Mouse (Mus musculus): ENCODE measurements at regions not wholly inside any gene's neighbourhood (a gene's known extent, or its start where the extent isn't known, plus 50 kb on each side); places are given as distances from the start of the nearest gene placed in this dataset.
"Not testable (repeated sequence)": the region's sequence is repeated elsewhere in the genome, so short reads cannot be mapped to it uniquely, and the experiment has no call there.

DNA sequence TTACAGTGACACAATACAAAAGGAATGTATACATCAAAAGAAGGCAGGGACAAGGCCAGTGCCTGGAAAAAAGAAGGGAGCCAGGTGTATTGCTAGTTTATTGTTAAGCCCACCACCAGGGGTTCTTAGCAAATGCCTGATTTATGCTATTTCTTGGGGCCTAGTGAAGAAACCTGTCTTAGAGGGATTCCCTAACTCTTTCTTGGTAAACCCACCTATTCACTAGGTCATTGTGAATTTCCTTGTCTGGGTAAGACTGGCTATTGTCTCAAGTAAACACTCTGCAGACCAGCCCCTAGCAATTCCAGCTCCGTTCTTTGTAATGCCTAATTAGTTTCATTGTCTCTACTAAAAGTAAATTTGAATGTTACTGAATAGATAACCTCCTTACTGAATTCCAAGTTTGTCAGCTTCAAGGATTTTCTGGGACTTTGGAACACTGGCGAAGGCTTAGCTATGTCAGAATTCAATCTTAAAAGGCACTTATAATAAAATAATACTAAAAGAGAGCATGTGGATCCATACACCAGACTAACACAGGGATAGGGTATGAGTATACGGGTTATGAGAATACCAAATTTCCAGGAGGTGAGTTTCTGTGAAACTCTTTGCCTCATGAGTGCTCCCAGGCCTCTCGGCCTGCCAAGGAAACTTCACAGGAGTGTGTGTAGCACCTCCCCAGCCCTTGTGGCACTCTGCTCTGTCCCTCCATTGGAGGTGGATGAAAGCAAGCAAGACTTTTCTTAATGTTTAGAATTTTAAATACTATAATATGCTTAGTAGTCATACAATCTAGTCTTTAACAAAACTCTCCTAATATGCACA lies 925.9 kb upstream of the G6pd2 start:
- peaks cover 23% of the 10 kb centered on the region for H3K36me3 ChIP-seq (ENCODE audit: insufficient read depth, low read length)
- not testable (repeated sequence) for H3K9me3 ChIP-seq (ENCODE audit: low read length); H3K27me3 ChIP-seq (ENCODE audit: insufficient read depth, low read length); H3K4me3 ChIP-seq (replicated peaks; ENCODE audit: low read length)
- H3K4me1 ChIP-seq (replicated peaks; ENCODE audit: low read depth, low read length): peaks cover 21% of the 10 kb centered on the region
- TF ChIP-seq POU5F1 (IDR thresholded peaks at IDR 0.05; ENCODE audit: borderline replicate concordance, low read length): peak; percentile 60; the same call in 1 of the 2 replicates
- peak; percentile 64; the same call in 1 of the 2 replicates for TF ChIP-seq NANOG (IDR thresholded peaks at IDR 0.05; ENCODE audit: borderline replicate concordance, low read length)
